Mouse (Mus musculus): Measurements from ENCODE around the gene Defb48. TPM values are rescaled to one million over a fixed set of nuclear protein-coding genes. Genes with fewer than 3 reads are reported as not detected.

Defb48 gene
- polyA plus RNA-seq, 1 experiment from 2014 or later: not detected

- ATAC-seq (ENCODE audit: extremely low read depth, insufficient number of reproducible peaks, low FRiP score, low TSS enrichment): no peak
- no peaks in the 10 kb centered on the region for H3K36me3 ChIP-seq
- H3K27me3 ChIP-seq (replicated peaks): peaks cover 12% of the 10 kb centered on the region; the same call in 1 of the 2 replicates
- WGBS: 12% methylated on average over 5 of the region's 5 CpGs
- no peaks in the 10 kb centered on the region for H3K9me3 ChIP-seq
- no peak overlapping the region for H3K9ac ChIP-seq
- no peaks in the 10 kb centered on the region for H3K4me1 ChIP-seq
- H3K4me3 ChIP-seq: no peak overlapping the region
- no peak overlapping the region for H3K27ac ChIP-seq (replicated peaks)
- peak overlapping the region; percentile 43 for H3K4me2 ChIP-seq
These were observed 9.3 kb downstream of the Defb48 start for GRCm38 (mm10) chr14:62975046-62975445.

DNA sequence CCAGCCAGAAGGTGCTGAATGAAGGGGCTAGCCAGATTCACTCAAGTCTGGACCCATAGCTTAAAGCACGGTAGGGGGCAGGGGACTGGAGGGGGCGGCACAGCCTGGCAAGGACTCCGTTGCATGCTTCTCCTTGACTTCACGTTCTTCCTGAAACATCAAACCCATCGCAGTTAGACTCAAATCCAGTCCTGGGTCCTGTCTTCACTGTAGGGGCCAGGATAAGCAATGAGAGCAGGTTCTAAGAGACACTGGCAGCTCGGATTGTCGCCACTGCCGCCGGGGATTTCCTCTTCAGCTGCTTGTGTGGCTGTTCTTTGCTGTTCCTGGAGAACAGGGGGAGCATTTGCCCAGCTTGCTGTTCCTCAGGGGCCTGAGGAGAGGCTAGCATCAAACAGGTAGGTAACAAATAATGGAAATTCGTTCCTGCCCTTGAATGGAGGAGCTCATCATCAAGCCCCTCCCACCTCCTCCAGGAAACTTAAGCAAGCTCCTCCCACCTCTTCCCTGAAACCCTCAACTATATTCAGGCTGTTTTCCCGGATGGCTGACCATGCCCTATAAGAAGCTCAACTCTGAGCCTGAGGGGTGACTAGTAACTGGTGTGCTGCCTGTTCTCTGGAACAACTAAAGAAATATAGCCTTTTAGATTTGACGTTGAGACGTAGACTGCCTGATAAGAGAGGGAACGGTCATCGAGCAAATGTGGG is 18.3 kb downstream of the Defb48 start:
- H3K36me3 ChIP-seq: peaks cover 6% of the 10 kb centered on the region; the same call in 1 of the 2 replicates
- peak overlapping the region; percentile 46 for H3K27ac ChIP-seq (replicated peaks)
- no peaks in the 10 kb centered on the region for H3K9me3 ChIP-seq
- peak overlapping the region; percentile 73 for H3K9ac ChIP-seq
- no peak for ATAC-seq (ENCODE audit: extremely low read depth, insufficient number of reproducible peaks, low FRiP score, low TSS enrichment)
- H3K4me1 ChIP-seq: peaks cover 20% of the 10 kb centered on the region
- H3K27me3 ChIP-seq (replicated peaks): no peaks in the 10 kb centered on the region
- peak overlapping the region; percentile 71 for H3K4me2 ChIP-seq
- 16% methylated on average over 15 of the region's 15 CpGs for WGBS
- H3K4me3 ChIP-seq: peak overlapping the region; percentile 48

DNA sequence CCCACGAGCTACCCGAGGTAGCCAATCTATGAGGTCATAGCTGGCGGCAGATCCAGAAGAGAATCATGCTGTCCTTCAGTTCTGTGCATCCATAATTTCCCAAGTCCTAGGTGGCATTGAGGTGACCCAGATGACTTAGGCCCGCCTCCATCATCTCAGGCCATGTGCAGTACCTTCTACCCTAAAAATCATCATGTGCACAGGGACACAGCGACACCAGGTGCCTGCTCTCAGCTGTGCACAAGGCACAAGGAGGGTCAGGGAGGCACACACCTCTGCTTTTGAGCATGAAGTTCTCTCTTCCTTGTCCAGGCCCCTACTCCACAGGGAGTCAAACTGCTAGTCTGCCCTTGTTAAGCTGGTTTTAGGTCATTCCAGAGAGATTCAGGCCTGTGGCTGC is 19.0 kb downstream of the Defb48 start:
- Histone ChIP-seq H3K4me1 (peaks cover 20% of the 10 kb centered on the region), H3K9ac (peak overlapping the region; percentile 73), H3K36me3 (peaks cover 9% of the 10 kb centered on the region; the same call in 1 of the 2 replicates), H3K4me3 (peak overlapping the region; percentile 48), H3K27me3 (replicated peaks) (no peaks in the 10 kb centered on the region), H3K9me3 (no peaks in the 10 kb centered on the region), H3K27ac (replicated peaks) (peak overlapping the region; percentile 46; the same call in 1 of the 2 replicates), H3K4me2 (peak overlapping the region; percentile 71)
- 69% methylated on average over 5 of the region's 5 CpGs for WGBS
- ATAC-seq (ENCODE audit: extremely low read depth, insufficient number of reproducible peaks, low FRiP score, low TSS enrichment): no peak

- WGBS: 74% methylated on average over 4 of the region's 4 CpGs
These were observed 20.7 kb downstream of the Defb48 start for GRCm38 (mm10) chr14:62963632-62964031.

DNA sequence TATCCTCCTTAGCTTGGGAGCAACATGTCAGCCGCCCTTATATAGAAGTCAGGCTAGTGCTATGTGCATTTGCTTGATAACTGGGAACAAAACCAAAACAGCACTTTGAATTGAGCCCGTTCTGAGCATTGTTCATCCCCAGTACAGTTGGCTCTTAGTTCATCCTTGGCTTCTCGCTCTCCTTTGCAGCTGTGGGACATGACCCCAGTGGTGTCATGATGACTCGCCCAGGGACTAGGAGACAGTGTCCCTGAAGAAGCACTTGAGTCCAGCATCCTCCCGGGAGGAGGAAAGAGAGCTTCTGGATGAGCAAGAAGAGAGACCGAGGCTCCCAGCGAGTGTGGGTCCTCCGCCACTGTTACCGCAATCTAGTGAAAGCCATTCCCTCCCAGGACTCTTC is 28.2 kb downstream of the Defb48 start:
- 80% methylated on average over 9 of the region's 9 CpGs for WGBS
- H3K27ac ChIP-seq (replicated peaks): no peak overlapping the region
- H3K4me2 ChIP-seq: no peak overlapping the region
- no peak overlapping the region for H3K4me3 ChIP-seq
- H3K4me1 ChIP-seq: peaks cover 6% of the 10 kb centered on the region; the same call in 1 of the 2 replicates
- H3K27me3 ChIP-seq (replicated peaks): no peaks in the 10 kb centered on the region
- ATAC-seq (ENCODE audit: extremely low read depth, insufficient number of reproducible peaks, low FRiP score, low TSS enrichment): no peak
- no peak overlapping the region for H3K9ac ChIP-seq
- H3K36me3 ChIP-seq: peaks cover 83% of the 10 kb centered on the region
- H3K9me3 ChIP-seq: no peaks in the 10 kb centered on the region

More at GRCm38 (mm10) chr14:62963632-62964031, 20.7 kb downstream of the Defb48 start:
- H3K4me1 ChIP-seq: peaks cover 19% of the 10 kb centered on the region
- no peak for ATAC-seq (ENCODE audit: extremely low read depth, insufficient number of reproducible peaks, low FRiP score, low TSS enrichment)
- H3K27ac ChIP-seq (replicated peaks): no peak overlapping the region
- no peak overlapping the region for H3K4me2 ChIP-seq
- peaks cover 24% of the 10 kb centered on the region for H3K36me3 ChIP-seq
- no peaks in the 10 kb centered on the region for H3K27me3 ChIP-seq (replicated peaks)
- no peak overlapping the region for H3K4me3 ChIP-seq
- H3K9me3 ChIP-seq: no peaks in the 10 kb centered on the region
- no peak overlapping the region for H3K9ac ChIP-seq

- peaks cover 69% of the 10 kb centered on the region for H3K36me3 ChIP-seq
- no peak overlapping the region for H3K4me2 ChIP-seq
- no peak for ATAC-seq (ENCODE audit: extremely low read depth, insufficient number of reproducible peaks, low FRiP score, low TSS enrichment)
- H3K4me1 ChIP-seq: no peaks in the 10 kb centered on the region
- no peak overlapping the region for H3K9ac ChIP-seq
- no peak overlapping the region for H3K4me3 ChIP-seq
- WGBS: 83% methylated on average over 3 of the region's 3 CpGs
- H3K9me3 ChIP-seq: no peaks in the 10 kb centered on the region
- no peaks in the 10 kb centered on the region for H3K27me3 ChIP-seq (replicated peaks)
- H3K27ac ChIP-seq (replicated peaks): no peak overlapping the region
These were observed 37.5 kb downstream of the Defb48 start for GRCm38 (mm10) chr14:62946794-62947193.

DNA sequence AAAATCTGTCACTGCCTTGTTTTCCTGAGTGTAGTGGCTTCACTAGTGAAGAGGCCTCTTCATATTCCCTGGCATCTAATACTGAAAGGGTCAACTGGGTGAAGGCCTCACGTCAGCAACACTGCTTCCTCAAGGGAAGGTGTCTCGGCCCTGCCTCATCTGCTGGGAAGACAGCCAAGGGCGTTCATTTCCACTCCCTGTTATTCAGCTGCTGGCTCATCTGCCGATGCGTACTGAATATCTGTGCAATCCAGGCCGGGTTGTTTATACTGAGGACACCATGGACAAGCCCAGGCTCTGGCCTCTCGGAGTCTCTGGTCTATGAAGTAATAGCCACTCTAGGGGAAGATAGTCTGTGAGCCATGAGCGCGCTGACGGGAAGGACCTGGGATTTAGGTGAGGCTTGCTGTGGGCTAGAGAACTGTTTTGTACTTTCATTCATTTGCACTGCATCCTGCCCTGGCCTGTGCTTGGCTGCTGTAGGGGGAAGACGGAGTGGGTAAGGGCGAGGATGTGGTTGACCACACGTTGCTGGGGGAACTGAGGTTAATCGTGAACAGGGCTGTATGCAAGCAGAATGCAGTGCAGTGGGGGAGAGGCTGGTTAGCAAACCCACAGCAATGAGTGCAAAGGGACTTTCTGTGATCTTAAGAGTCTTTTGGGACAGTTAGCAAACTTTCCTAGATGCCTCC is 43.8 kb downstream of the Defb48 start:
- no peaks in the 10 kb centered on the region for H3K27me3 ChIP-seq (replicated peaks)

GRCm38 (mm10) chr14:62939435-62939834 is 44.9 kb downstream of the Defb48 start:
- peaks cover 43% of the 10 kb centered on the region for H3K36me3 ChIP-seq
- 89% methylated on average over 3 of the region's 3 CpGs for WGBS
- no peak overlapping the region for H3K9ac ChIP-seq
- H3K9me3 ChIP-seq: 0 out of 2 replicates have a peak, but pooled peaks cover 6% of the 10 kb centered on the region
- H3K27ac ChIP-seq (replicated peaks): no peak overlapping the region
- H3K4me3 ChIP-seq: no peak overlapping the region
- peaks cover 13% of the 10 kb centered on the region; the same call in 1 of the 2 replicates for H3K4me1 ChIP-seq
- no peaks in the 10 kb centered on the region for H3K27me3 ChIP-seq (replicated peaks)
- ATAC-seq (ENCODE audit: extremely low read depth, insufficient number of reproducible peaks, low FRiP score, low TSS enrichment): no peak
- no peak overlapping the region for H3K4me2 ChIP-seq

More for the DNA sequence above, 43.8 kb downstream of the Defb48 start:
- Histone ChIP-seq H3K27ac (replicated peaks) (peak overlapping the region; percentile 42; the same call in 1 of the 2 replicates), H3K9me3 (0 out of 2 replicates have a peak, but pooled peaks cover 6% of the 10 kb centered on the region), H3K4me1 (peaks cover 13% of the 10 kb centered on the region; the same call in 1 of the 2 replicates), H3K4me3 (no peak overlapping the region), H3K36me3 (peaks cover 49% of the 10 kb centered on the region), H3K4me2 (no peak overlapping the region), H3K9ac (no peak overlapping the region)
- WGBS: 66% methylated on average over 14 of the region's 14 CpGs
- no peak for ATAC-seq (ENCODE audit: extremely low read depth, insufficient number of reproducible peaks, low FRiP score, low TSS enrichment)

DNA sequence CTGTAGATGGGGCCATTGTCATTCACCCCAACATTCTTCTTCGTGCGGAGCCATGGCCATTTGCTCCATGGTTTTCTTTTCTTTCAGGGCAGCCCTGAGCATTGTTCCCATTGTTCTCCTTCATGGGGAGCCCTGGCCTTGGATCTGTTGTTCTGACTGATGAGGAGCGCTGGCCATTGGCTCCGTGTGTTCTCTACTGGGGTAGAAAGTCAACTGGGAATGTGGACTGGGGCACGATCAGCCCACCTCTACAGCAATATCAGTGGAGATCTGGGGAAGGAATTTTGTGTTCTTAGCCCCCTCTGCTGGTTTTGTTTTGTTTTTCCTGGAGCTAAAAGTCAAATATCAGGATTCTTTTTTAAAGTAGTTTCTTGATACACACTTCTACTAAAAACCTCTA is 46.6 kb downstream of the Defb48 start:
- Histone ChIP-seq H3K9me3 (0 out of 2 replicates have a peak, but pooled peaks cover 6% of the 10 kb centered on the region), H3K4me1 (peaks cover 13% of the 10 kb centered on the region; the same call in 1 of the 2 replicates), H3K27me3 (replicated peaks) (no peaks in the 10 kb centered on the region), H3K4me2 (no peak overlapping the region), H3K4me3 (no peak overlapping the region), H3K36me3 (peaks cover 36% of the 10 kb centered on the region), H3K27ac (replicated peaks) (no peak overlapping the region), H3K9ac (no peak overlapping the region)
- no peak for ATAC-seq (ENCODE audit: extremely low read depth, insufficient number of reproducible peaks, low FRiP score, low TSS enrichment)
- 76% methylated on average over 5 of the region's 5 CpGs for WGBS

DNA sequence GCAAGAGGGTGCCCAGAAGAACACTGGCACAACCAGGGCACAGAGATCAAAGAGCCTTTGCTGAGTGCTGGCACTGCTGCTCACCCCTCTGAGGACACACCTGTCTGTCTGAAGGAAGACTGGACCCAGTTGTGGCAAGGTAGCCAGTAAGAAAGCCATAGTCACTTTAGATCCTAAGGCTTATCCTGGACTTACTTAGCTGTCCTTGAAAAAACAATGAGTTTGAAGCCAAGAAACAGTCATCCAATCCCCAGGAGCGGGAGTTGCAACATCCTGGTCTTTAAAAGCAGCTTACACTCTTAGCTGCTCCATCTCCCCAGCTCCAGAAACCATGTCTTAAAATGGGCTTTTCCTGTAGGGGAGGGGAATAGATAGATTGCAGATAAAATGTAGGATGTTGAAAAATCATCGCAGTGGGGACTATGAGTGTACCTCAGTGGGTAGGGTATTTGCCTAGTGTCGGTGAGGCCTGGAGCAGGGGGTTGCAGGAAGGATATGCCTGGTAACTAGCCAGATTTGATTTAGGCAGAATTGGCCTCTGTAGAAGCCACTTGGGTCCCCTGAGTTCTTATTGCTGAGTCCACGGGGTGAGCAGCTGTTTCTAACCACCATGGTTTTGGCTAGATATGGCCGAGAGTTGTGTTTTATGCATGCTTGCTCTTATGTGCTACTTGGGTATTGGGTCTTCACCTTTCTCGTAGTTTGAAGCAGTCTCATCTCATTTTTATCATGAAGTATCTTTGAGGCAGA is 47.5 kb downstream of the Defb48 start:
- no peak for ATAC-seq (ENCODE audit: extremely low read depth, insufficient number of reproducible peaks, low FRiP score, low TSS enrichment)
- no peak overlapping the region for H3K27ac ChIP-seq (replicated peaks)
- H3K36me3 ChIP-seq: peaks cover 29% of the 10 kb centered on the region
- WGBS: 80% methylated on average over 6 of the region's 6 CpGs
- H3K9ac ChIP-seq: no peak overlapping the region
- H3K4me1 ChIP-seq: peaks cover 13% of the 10 kb centered on the region; the same call in 1 of the 2 replicates
- no peak overlapping the region for H3K4me2 ChIP-seq
- 0 out of 2 replicates have a peak, but pooled peaks cover 6% of the 10 kb centered on the region for H3K9me3 ChIP-seq
- H3K27me3 ChIP-seq (replicated peaks): no peaks in the 10 kb centered on the region
- no peak overlapping the region for H3K4me3 ChIP-seq

DNA sequence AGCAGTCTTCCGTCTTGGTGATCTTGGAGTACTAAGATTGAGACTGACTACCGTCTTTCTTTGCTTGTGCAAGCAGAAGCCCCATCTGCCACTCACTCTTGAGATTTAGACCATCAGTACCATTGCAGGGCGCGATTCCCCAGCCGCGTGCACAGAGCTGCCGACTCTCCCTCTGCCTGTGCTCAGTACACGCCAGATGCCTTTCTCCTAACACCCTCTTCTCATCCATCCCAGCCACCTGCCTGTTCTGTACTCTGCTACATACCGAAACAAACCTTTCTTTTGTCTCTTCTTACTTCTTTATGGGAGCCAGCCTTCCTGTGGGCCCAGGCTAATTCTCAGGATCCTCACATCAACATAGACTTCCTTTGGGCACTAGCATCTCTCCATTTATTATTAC is 48.9 kb downstream of the Defb48 start:
- Histone ChIP-seq H3K9ac (no peak overlapping the region), H3K4me3 (no peak overlapping the region), H3K36me3 (peaks cover 38% of the 10 kb centered on the region), H3K4me1 (peaks cover 9% of the 10 kb centered on the region; the same call in 1 of the 2 replicates), H3K27ac (replicated peaks) (no peak overlapping the region), H3K27me3 (replicated peaks) (no peaks in the 10 kb centered on the region), H3K4me2 (no peak overlapping the region), H3K9me3 (0 out of 2 replicates have a peak, but pooled peaks cover 6% of the 10 kb centered on the region)
- no peak for ATAC-seq (ENCODE audit: extremely low read depth, insufficient number of reproducible peaks, low FRiP score, low TSS enrichment)
- 68% methylated on average over 9 of the region's 9 CpGs for WGBS
